Mouse (Mus musculus) intestine, embryonic 15.5 days (tissue): ENCODE results near the gene Fam3b. TPM values are rescaled to one million over a fixed set of nuclear protein-coding genes. Genes with fewer than 3 reads are reported as not detected.
A peak's percentile ranks its signal among the peaks of the same experiment; 100 is the strongest.

Source experiments
- ATAC-seq: fragments of 200-750 bp; cut with Nextera tagmentation; 2 replicates; pipeline ENCODE4 v1.8.0; 2017; ENCODE audit warnings: moderate TSS enrichment, moderate library complexity
- H3K27ac ChIP-seq: fragments of 300-500 bp; sonication (generic); 2 replicates; pipeline ENCODE4 v1.5.1; 2015; ENCODE audit warnings: mild to moderate bottlenecking, inconsistent platforms
- H3K27me3 ChIP-seq: fragments of 300-500 bp; sonication (generic); replicated peaks from 2 replicates; pipeline ENCODE4 v1.6.1; 2015; ENCODE audit warnings: inconsistent platforms
- H3K36me3 ChIP-seq: fragments of 300-500 bp; sonication (generic); 2 replicates; pipeline ENCODE4 v1.6.1; 2015; ENCODE audit warnings: inconsistent platforms
- H3K4me1 ChIP-seq: fragments of 300-500 bp; sonication (generic); replicated peaks from 2 replicates; pipeline ENCODE4 v1.6.1; 2015; ENCODE audit warnings: inconsistent platforms
- H3K4me2 ChIP-seq: fragments of 300-500 bp; sonication (generic); replicated peaks from 2 replicates; pipeline ENCODE4 v1.6.1; 2015; ENCODE audit warnings: mild to moderate bottlenecking, inconsistent platforms
- H3K4me3 ChIP-seq: fragments of 300-500 bp; sonication (generic); replicated peaks from 2 replicates; pipeline ENCODE4 v1.5.1; 2015; ENCODE audit warnings: inconsistent platforms
- H3K9ac ChIP-seq: fragments of 300-500 bp; sonication (generic); 2 replicates; pipeline ENCODE4 v1.6.1; 2015; ENCODE audit warnings: inconsistent platforms
- H3K9me3 ChIP-seq: fragments of 300-500 bp; sonication (generic); 2 replicates; pipeline ENCODE4 v1.6.1; 2016; ENCODE audit warnings: inconsistent platforms
- WGBS: fragments of 180-500 bp; shearing (Covaris S2); methylation state at CpG from one replicate; pipeline ENCODE4 v1.1.7; 2015; 5-methylcytosine and 5-hydroxymethylcytosine counted together
- polyA plus RNA-seq: library from polyadenylated mRNA; unstranded; fragments of >200 nt; fragmentation: Nextera tagmentation; extraction: Ambion mirVana; gene quantifications from 2 replicates; pipeline ENCODE4 v1.2.1, GENCODE M21; 2015

Fam3b gene
- 0.85 and 1.3 TPM in 2 replicates for polyA plus RNA-seq

GRCm38 (mm10) chr16:97514099-97514940 lies at the start of gene Fam3b:
Gene Fam3b, minus strand, starts transcription at chr16:97514816.
- 73% methylated on average over 4 of the region's 4 CpGs for WGBS
- peak; percentile 59 for ATAC-seq
- H3K4me1 ChIP-seq = no peaks in the 10 kb centered on the region

GRCm38 (mm10) chr16:97544340-97544739 lies 29.7 kb upstream of the Fam3b start:
- no peak overlapping the region for H3K9ac ChIP-seq
- 73% methylated on average over 4 of the region's 4 CpGs for WGBS
- H3K36me3 ChIP-seq = no peaks in the 10 kb centered on the region
- no peak for ATAC-seq
- no peaks in the 10 kb centered on the region for H3K4me1 ChIP-seq
- H3K4me2 ChIP-seq = no peak overlapping the region
- no peaks in the 10 kb centered on the region for H3K27me3 ChIP-seq
- no peak overlapping the region for H3K4me3 ChIP-seq
- H3K27ac ChIP-seq = no peak overlapping the region
- no peaks in the 10 kb centered on the region for H3K9me3 ChIP-seq

More at GRCm38 (mm10) chr16:97514099-97514940, at the start of gene Fam3b:
- Histone ChIP-seq H3K36me3 (no peaks in the 10 kb centered on the region), H3K9ac (no peak within 1 kb of the TSS), H3K9me3 (no peaks in the 10 kb centered on the region), H3K27ac (no peak within 1 kb of the TSS), H3K4me3 (no peak within 1 kb of the TSS), H3K4me2 (no peak within 1 kb of the TSS), H3K27me3 (no peaks in the 10 kb centered on the region)

DNA sequence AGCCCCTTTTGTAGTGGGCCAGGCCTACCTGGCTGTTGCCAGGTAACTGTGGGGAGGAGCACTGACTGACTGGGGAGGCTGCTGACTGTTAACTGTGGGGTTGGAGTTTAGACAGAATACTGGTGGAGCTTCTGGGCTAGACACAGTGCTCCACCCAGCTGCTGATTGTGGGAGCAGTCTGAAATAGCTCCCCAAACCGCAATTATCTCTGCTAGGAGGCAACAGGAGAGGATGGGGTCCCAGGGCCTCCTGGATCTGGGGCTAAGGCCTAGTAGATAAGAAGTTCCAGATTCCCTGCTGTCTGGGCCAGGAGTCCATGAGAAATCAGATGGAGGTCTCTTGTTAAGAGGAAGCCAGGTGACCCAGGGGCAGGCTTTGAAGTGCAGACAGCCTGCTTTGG lies 22.2 kb upstream of the Fam3b start:
- Histone ChIP-seq H3K27me3 (no peaks in the 10 kb centered on the region), H3K9me3 (no peaks in the 10 kb centered on the region), H3K9ac (no peak overlapping the region), H3K36me3 (no peaks in the 10 kb centered on the region), H3K4me1 (peaks cover 29% of the 10 kb centered on the region), H3K4me3 (no peak overlapping the region), H3K4me2 (peak overlapping the region; percentile 61), H3K27ac (peak overlapping the region; percentile 88; the same call in 1 of the 2 replicates)
- ATAC-seq = no peak
- WGBS = 56% methylated on average over 1 of the region's 1 CpGs

- no peaks in the 10 kb centered on the region for H3K27me3 ChIP-seq
- H3K4me1 ChIP-seq = peaks cover 29% of the 10 kb centered on the region
- WGBS = 1% methylated on average over 3 of the region's 3 CpGs
- H3K36me3 ChIP-seq = no peaks in the 10 kb centered on the region
- H3K4me2 ChIP-seq = peak overlapping the region; percentile 61
- H3K9me3 ChIP-seq = no peaks in the 10 kb centered on the region
- H3K9ac ChIP-seq = no peak overlapping the region
- ATAC-seq = peak; percentile 79
- H3K4me3 ChIP-seq = peak overlapping the region; percentile 11; the same call in 1 of the 2 replicates
- peak overlapping the region; percentile 88 for H3K27ac ChIP-seq
These were observed 21.3 kb upstream of the Fam3b start for GRCm38 (mm10) chr16:97535808-97536413.

DNA sequence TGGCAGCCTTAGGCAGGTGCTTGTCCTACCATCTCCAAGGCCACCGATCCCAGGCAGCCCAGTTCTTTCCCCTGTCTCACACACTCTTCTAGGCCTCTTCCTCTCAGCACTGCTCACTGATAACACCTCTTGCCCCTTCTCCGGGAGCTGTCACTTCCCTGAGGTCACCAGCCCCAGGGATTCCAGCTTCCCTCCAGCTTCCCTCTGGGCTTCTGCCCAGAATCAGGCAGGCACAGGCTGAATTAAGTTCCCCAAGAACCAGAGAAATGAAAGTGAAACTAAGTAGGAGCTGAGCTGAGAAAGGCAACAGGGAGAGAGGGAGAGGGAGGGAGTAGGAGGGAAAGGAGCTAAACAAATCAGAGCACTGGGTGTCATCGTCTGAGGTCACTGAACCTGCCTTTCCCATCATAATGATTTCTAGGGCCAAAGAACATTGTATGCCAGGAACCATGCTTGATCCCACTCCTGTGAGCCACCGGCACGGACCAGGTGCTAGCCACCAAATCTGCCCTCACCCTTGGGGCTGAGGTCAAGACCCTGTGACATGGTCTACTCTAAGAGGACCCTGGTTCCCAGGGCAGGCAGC lies 20.4 kb upstream of the Fam3b start:
- peak overlapping the region; percentile 88 for H3K27ac ChIP-seq
- peak overlapping the region; percentile 28 for H3K4me3 ChIP-seq
- H3K4me2 ChIP-seq = peak overlapping the region; percentile 61
- H3K27me3 ChIP-seq = no peaks in the 10 kb centered on the region
- peaks cover 29% of the 10 kb centered on the region for H3K4me1 ChIP-seq
- no peaks in the 10 kb centered on the region for H3K36me3 ChIP-seq
- ATAC-seq = peak; percentile 85
- H3K9ac ChIP-seq = peak overlapping the region; percentile 20
- WGBS = 13% methylated on average over 5 of the region's 5 CpGs
- no peaks in the 10 kb centered on the region for H3K9me3 ChIP-seq

GRCm38 (mm10) chr16:97534448-97534847 lies 19.8 kb upstream of the Fam3b start:
- H3K9me3 ChIP-seq = no peaks in the 10 kb centered on the region
- H3K4me3 ChIP-seq = peak overlapping the region; percentile 28
- H3K9ac ChIP-seq = peak overlapping the region; percentile 20; the same call in 1 of the 2 replicates
- H3K4me2 ChIP-seq = peak overlapping the region; percentile 61
- no peaks in the 10 kb centered on the region for H3K36me3 ChIP-seq
- 37% methylated on average over 1 of the region's 1 CpGs for WGBS
- peaks cover 29% of the 10 kb centered on the region for H3K4me1 ChIP-seq
- 0 out of 2 replicates have a peak, but pooled peaks have one; percentile 1 for ATAC-seq
- peak overlapping the region; percentile 88 for H3K27ac ChIP-seq
- H3K27me3 ChIP-seq = no peaks in the 10 kb centered on the region

- H3K4me3 ChIP-seq = no peak overlapping the region
- no peak overlapping the region for H3K4me2 ChIP-seq
- H3K9me3 ChIP-seq = no peaks in the 10 kb centered on the region
- no peaks in the 10 kb centered on the region for H3K36me3 ChIP-seq
- H3K27ac ChIP-seq = no peak overlapping the region
- H3K4me1 ChIP-seq = peaks cover 29% of the 10 kb centered on the region
- no peak for ATAC-seq
- no peaks in the 10 kb centered on the region for H3K27me3 ChIP-seq
- WGBS = 83% methylated on average over 5 of the region's 5 CpGs
- no peak overlapping the region for H3K9ac ChIP-seq
These were observed 19.1 kb upstream of the Fam3b start for GRCm38 (mm10) chr16:97533751-97534150.

GRCm38 (mm10) chr16:97533126-97533525 lies 18.5 kb upstream of the Fam3b start:
- Histone ChIP-seq H3K4me1 (peaks cover 29% of the 10 kb centered on the region), H3K36me3 (no peaks in the 10 kb centered on the region), H3K4me3 (no peak overlapping the region), H3K9ac (no peak overlapping the region), H3K4me2 (no peak overlapping the region), H3K27ac (no peak overlapping the region), H3K27me3 (no peaks in the 10 kb centered on the region), H3K9me3 (no peaks in the 10 kb centered on the region)
- ATAC-seq = no peak
- 80% methylated on average over 1 of the region's 1 CpGs for WGBS

GRCm38 (mm10) chr16:97529241-97529640 lies 14.6 kb upstream of the Fam3b start:
- Histone ChIP-seq H3K4me2 (no peak overlapping the region), H3K9me3 (no peaks in the 10 kb centered on the region), H3K9ac (no peak overlapping the region), H3K36me3 (no peaks in the 10 kb centered on the region), H3K4me3 (no peak overlapping the region), H3K27me3 (no peaks in the 10 kb centered on the region), H3K4me1 (peaks cover under 1% of the 10 kb centered on the region; the same call in 1 of the 2 replicates), H3K27ac (no peak overlapping the region)
- ATAC-seq = peak; percentile 92
- 65% methylated on average over 2 of the region's 2 CpGs for WGBS

DNA sequence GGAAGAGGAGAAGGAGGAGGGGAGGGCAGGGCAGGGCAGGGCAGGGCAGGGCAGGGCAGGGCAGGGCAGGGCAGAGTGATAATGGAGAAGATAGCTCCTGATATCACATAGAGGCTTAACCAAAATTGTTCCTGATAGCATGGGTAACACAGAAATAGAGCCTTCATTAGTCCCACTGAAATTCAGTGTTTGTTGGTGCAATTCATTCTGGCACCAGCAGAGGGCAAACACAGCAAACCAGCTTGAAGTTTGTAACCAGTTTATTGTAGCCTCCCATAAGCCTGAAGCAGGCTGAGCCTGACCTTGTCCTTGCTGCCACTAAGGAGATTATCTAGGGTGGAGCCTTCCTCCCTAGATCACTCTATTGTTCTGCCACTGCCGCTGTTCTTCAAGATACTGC lies 8.4 kb upstream of the Fam3b start:
- Histone ChIP-seq H3K9me3 (no peaks in the 10 kb centered on the region), H3K4me2 (no peak overlapping the region), H3K4me3 (no peak overlapping the region), H3K36me3 (no peaks in the 10 kb centered on the region), H3K4me1 (0 out of 2 replicates have a peak, but pooled peaks cover 3% of the 10 kb centered on the region), H3K27ac (no peak overlapping the region), H3K27me3 (no peaks in the 10 kb centered on the region), H3K9ac (no peak overlapping the region)
- 30% methylated on average over 1 of the region's 1 CpGs for WGBS
- peak; percentile 71 for ATAC-seq

- no peak overlapping the region for H3K9ac ChIP-seq
- no peak overlapping the region for H3K4me3 ChIP-seq
- peak; percentile 77 for ATAC-seq
- no peaks in the 10 kb centered on the region for H3K36me3 ChIP-seq
- no peaks in the 10 kb centered on the region for H3K9me3 ChIP-seq
- H3K27ac ChIP-seq = 0 out of 2 replicates have a peak overlapping the region, but pooled peaks have one; percentile 44
- no peaks in the 10 kb centered on the region for H3K27me3 ChIP-seq
- no peak overlapping the region for H3K4me2 ChIP-seq
- 0 out of 2 replicates have a peak, but pooled peaks cover 3% of the 10 kb centered on the region for H3K4me1 ChIP-seq
- WGBS = 41% methylated on average over 6 of the region's 6 CpGs
These were observed 7.4 kb upstream of the Fam3b start for GRCm38 (mm10) chr16:97521983-97522382.

DNA sequence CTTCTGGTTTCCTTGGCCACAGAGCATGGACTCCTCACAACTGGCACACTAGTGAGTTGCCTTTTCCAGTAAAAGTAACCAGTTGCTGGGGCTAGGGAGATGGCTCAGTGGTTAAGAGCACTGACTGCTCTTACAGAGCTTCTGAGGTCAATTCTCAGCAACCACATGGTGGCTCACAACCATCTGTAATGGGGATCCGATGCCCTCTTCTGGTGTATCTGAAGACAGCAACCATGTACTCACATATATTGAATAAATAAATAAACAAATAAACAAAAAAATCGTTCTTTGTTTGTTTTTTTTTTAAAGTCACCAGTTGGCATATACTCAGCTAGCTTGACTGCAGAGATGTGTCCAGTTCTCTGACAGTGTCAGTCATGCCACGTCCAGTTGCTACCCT lies 1.7 kb upstream of the Fam3b start:
- no peaks in the 10 kb centered on the region for H3K36me3 ChIP-seq
- H3K4me2 ChIP-seq = no peak overlapping the region
- H3K4me1 ChIP-seq = no peaks in the 10 kb centered on the region
- H3K27me3 ChIP-seq = no peaks in the 10 kb centered on the region
- no peak overlapping the region for H3K9ac ChIP-seq
- ATAC-seq = no peak
- H3K27ac ChIP-seq = no peak overlapping the region
- no peaks in the 10 kb centered on the region for H3K9me3 ChIP-seq
- no peak overlapping the region for H3K4me3 ChIP-seq
- 74% methylated on average over 3 of the region's 3 CpGs for WGBS
